Mouse (Mus musculus): ENCODE measurements around the gene Prr12. TPM values are rescaled to one million over a fixed set of nuclear protein-coding genes. Genes with fewer than 3 reads are reported as not detected.

The Prr12 gene
- total and polyA plus RNA-seq, 3 experiments: 2.0 to 91.6 (median 42.4) TPM

GRCm38 (mm10) chr7:45090251-45090977 is 37.7 kb upstream of the Prr12 start:
- Histone ChIP-seq H3K4me1 (ENCODE audit: insufficient read depth, low read depth, low read length) (peaks cover 49% of the 10 kb centered on the region), H3K36me3 (replicated peaks) (no peaks in the 10 kb centered on the region), H3K9me3 (replicated peaks) (peaks cover 3% of the 10 kb centered on the region), H3K27me3 (ENCODE audit: insufficient read depth, low read length) (peaks cover 45% of the 10 kb centered on the region), H3K4me3 (ENCODE audit: low read depth, low read length) (no peak overlapping the region)
- DNase-seq (ENCODE audit: low spot score) (no peak), ATAC-seq (ENCODE audit: extremely low read depth, insufficient number of reproducible peaks, low FRiP score, poor library complexity, severe bottlenecking) (no peak)
- TF ChIP-seq GATA2 (IDR thresholded peaks at IDR 0.05; ENCODE audit: borderline replicate concordance, low read depth, low read length): no peak

GRCm38 (mm10) chr7:45088597-45088996 is 35.9 kb upstream of the Prr12 start:
- Histone ChIP-seq H3K4me3 (ENCODE audit: low read depth, low read length) (peak overlapping the region; percentile 13; the same call in 1 of the 2 replicates), H3K27me3 (ENCODE audit: insufficient read depth, low read length) (peaks cover 41% of the 10 kb centered on the region), H3K9me3 (replicated peaks) (peaks cover 3% of the 10 kb centered on the region), H3K4me1 (ENCODE audit: insufficient read depth, low read depth, low read length) (peaks cover 38% of the 10 kb centered on the region), H3K36me3 (replicated peaks) (no peaks in the 10 kb centered on the region)
- TF ChIP-seq POLR2AphosphoS5 (IDR thresholded peaks at IDR 0.05; ENCODE audit: insufficient replicate concordance, low read depth, low read length): no peak
- DNase-seq (ENCODE audit: low spot score): no peak
- no peak for ATAC-seq (ENCODE audit: extremely low read depth, insufficient number of reproducible peaks, low FRiP score, poor library complexity, severe bottlenecking)

GRCm38 (mm10) chr7:45086084-45086483 is 33.4 kb upstream of the Prr12 start:
- Histone ChIP-seq H3K4me3 (ENCODE audit: low read depth, low read length) (no peak overlapping the region), H3K36me3 (replicated peaks) (no peaks in the 10 kb centered on the region), H3K9me3 (replicated peaks) (peaks cover 3% of the 10 kb centered on the region), H3K4me1 (ENCODE audit: insufficient read depth, low read depth, low read length) (peaks cover 38% of the 10 kb centered on the region), H3K27me3 (ENCODE audit: insufficient read depth, low read length) (peaks cover 29% of the 10 kb centered on the region)
- no peak for TF ChIP-seq GATA2 (IDR thresholded peaks at IDR 0.05; ENCODE audit: borderline replicate concordance, low read depth, low read length)
- TF ChIP-seq TAL1 (conservative IDR thresholded peaks at IDR 0.05; ENCODE audit: low read depth, low read length): no peak
- TF ChIP-seq CTCF (IDR thresholded peaks at IDR 0.05; ENCODE audit: low read depth, low read length): peak; percentile 31; the same call in 1 of the 2 replicates
- no peak for TF ChIP-seq GATA1 (IDR thresholded peaks at IDR 0.05; ENCODE audit: borderline replicate concordance, low read length)
- no peak for ATAC-seq (ENCODE audit: extremely low read depth, insufficient number of reproducible peaks, low FRiP score, poor library complexity, severe bottlenecking)
- no peak for DNase-seq (ENCODE audit: low spot score)

DNA sequence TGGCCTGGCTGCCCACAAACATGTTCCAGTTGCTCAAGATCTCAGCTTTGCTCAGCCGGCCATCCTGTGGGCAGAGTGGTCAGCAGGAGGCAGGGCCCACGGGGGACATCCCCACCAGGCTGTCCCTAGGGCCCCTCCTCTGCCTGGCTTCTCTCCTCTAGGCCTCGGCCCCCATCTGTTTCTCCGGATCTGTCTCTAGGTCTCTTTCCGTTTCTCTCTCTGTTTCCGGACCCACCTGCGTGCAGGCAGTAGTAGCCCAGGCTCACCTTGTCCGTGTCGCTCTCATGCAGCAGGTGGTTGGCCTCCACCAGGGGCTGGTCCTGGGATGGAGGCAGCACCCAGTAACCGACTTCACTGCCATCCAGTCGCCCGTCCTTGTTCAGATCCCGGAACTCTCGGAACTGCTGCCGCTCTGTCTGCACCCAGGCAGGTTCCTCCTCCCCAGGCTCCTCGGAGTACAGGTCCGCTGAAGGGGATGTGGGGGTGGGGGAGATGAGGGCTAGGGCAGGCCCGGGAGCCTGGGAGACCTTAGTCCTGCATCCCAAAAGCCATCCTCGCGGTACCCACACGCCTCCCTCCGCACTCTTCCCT is 30.7 kb upstream of the Prr12 start:
- ATAC-seq (ENCODE audit: extremely low read depth, insufficient number of reproducible peaks, low FRiP score, poor library complexity, severe bottlenecking) (no peak), DNase-seq (ENCODE audit: low spot score) (no peak)
- peaks cover 37% of the 10 kb centered on the region for H3K4me1 ChIP-seq (ENCODE audit: insufficient read depth, low read depth, low read length)
- peaks cover 7% of the 10 kb centered on the region for H3K36me3 ChIP-seq (replicated peaks)
- peaks cover 3% of the 10 kb centered on the region for H3K9me3 ChIP-seq (replicated peaks)
- TF ChIP-seq GATA1 (IDR thresholded peaks at IDR 0.05; ENCODE audit: borderline replicate concordance, low read length): no peak
- TF ChIP-seq TAL1 (conservative IDR thresholded peaks at IDR 0.05; ENCODE audit: low read depth, low read length): no peak
- TF ChIP-seq POLR2AphosphoS5 (IDR thresholded peaks at IDR 0.05; ENCODE audit: insufficient replicate concordance, low read depth, low read length): no peak
- TF ChIP-seq GATA2 (IDR thresholded peaks at IDR 0.05; ENCODE audit: borderline replicate concordance, low read depth, low read length): no peak
- H3K4me3 ChIP-seq (ENCODE audit: low read depth, low read length): peak overlapping the region; percentile 25; the same call in 1 of the 2 replicates
- peaks cover 24% of the 10 kb centered on the region for H3K27me3 ChIP-seq (ENCODE audit: insufficient read depth, low read length)

- peak overlapping the region; percentile 25; the same call in 1 of the 2 replicates for H3K4me3 ChIP-seq (ENCODE audit: low read depth, low read length)
- H3K9me3 ChIP-seq (replicated peaks): peaks cover 3% of the 10 kb centered on the region
- no peak for DNase-seq (ENCODE audit: low spot score)
- TF ChIP-seq POLR2AphosphoS5 (IDR thresholded peaks at IDR 0.05; ENCODE audit: insufficient replicate concordance, low read depth, low read length): no peak
- TF ChIP-seq TAL1 (conservative IDR thresholded peaks at IDR 0.05; ENCODE audit: low read depth, low read length): no peak
- TF ChIP-seq CTCF (IDR thresholded peaks at IDR 0.05; ENCODE audit: low read depth, low read length): 0 out of 2 replicates have a peak, but pooled peaks have one; percentile 2
- H3K27me3 ChIP-seq (ENCODE audit: insufficient read depth, low read length): peaks cover 20% of the 10 kb centered on the region
- H3K4me1 ChIP-seq (ENCODE audit: insufficient read depth, low read depth, low read length): peaks cover 36% of the 10 kb centered on the region
- peaks cover 14% of the 10 kb centered on the region for H3K36me3 ChIP-seq (replicated peaks)
- ATAC-seq (ENCODE audit: extremely low read depth, insufficient number of reproducible peaks, low FRiP score, poor library complexity, severe bottlenecking): peak; percentile 31; the same call in 1 of the 2 replicates
Observed at GRCm38 (mm10) chr7:45082401-45083299, 30.0 kb upstream of the Prr12 start.

- ATAC-seq (ENCODE audit: extremely low read depth, insufficient number of reproducible peaks, low FRiP score, poor library complexity, severe bottlenecking): no peak
- Histone ChIP-seq H3K4me1 (ENCODE audit: insufficient read depth, low read depth, low read length) (peaks cover 41% of the 10 kb centered on the region), H3K36me3 (replicated peaks) (peaks cover 30% of the 10 kb centered on the region), H3K9me3 (replicated peaks) (peaks cover 1% of the 10 kb centered on the region), H3K27me3 (ENCODE audit: insufficient read depth, low read length) (peaks cover 12% of the 10 kb centered on the region), H3K4me3 (ENCODE audit: low read depth, low read length) (no peak overlapping the region)
- no peak for DNase-seq (ENCODE audit: low spot score)
- no peak for TF ChIP-seq GATA1 (IDR thresholded peaks at IDR 0.05; ENCODE audit: borderline replicate concordance, low read length)
- TF ChIP-seq TAL1 (conservative IDR thresholded peaks at IDR 0.05; ENCODE audit: low read depth, low read length): no peak
- no peak for TF ChIP-seq GATA2 (IDR thresholded peaks at IDR 0.05; ENCODE audit: borderline replicate concordance, low read depth, low read length)
- no peak for TF ChIP-seq POLR2AphosphoS5 (IDR thresholded peaks at IDR 0.05; ENCODE audit: insufficient replicate concordance, low read depth, low read length)
- no peak for TF ChIP-seq CTCF (IDR thresholded peaks at IDR 0.05; ENCODE audit: low read depth, low read length)
Observed at GRCm38 (mm10) chr7:45081016-45081415, 28.3 kb upstream of the Prr12 start.
